Mouse (Mus musculus) cerebellum, postnatal 14 days (tissue): ENCODE data around the gene Ceacam9.

Experiments used
- DNase-seq, 2 experiments: peaks; one replicate each; pipeline ENCODE4 v3.0.0; 2021; ENCODE audit warnings: mixed read lengths in 2 of 2

The Ceacam9 gene

GRCm38 (mm10) chr7:16745373-16745772, 23.6 kb downstream of the Ceacam9 start:
- no peak for DNase-seq

GRCm38 (mm10) chr7:16746093-16746492, 24.4 kb downstream of the Ceacam9 start:
- DNase-seq, result peak; percentile 71 to 76

GRCm38 (mm10) chr7:16747656-16748055, 25.9 kb downstream of the Ceacam9 start:
- DNase-seq, result no peak

- DNase-seq, result no peak
These were observed 30.3 kb downstream of the Ceacam9 start for GRCm38 (mm10) chr7:16752016-16752415.

- no peak for DNase-seq
These were observed 33.8 kb downstream of the Ceacam9 start for GRCm38 (mm10) chr7:16755362-16756017.

GRCm38 (mm10) chr7:16758872-16759574, 37.3 kb downstream of the Ceacam9 start:
- DNase-seq, result no peak

- no peak for DNase-seq
These were observed 38.6 kb downstream of the Ceacam9 start for GRCm38 (mm10) chr7:16760292-16760691.

GRCm38 (mm10) chr7:16761005-16761481, 39.3 kb downstream of the Ceacam9 start:
- no peak for DNase-seq

- no peak for DNase-seq
These were observed 39.9 kb downstream of the Ceacam9 start for GRCm38 (mm10) chr7:16761630-16762029.

GRCm38 (mm10) chr7:16763463-16764218, 41.9 kb downstream of the Ceacam9 start:
- DNase-seq, result no peak

GRCm38 (mm10) chr7:16766443-16766842, 44.7 kb downstream of the Ceacam9 start:
- DNase-seq, result no peak
